Mouse (Mus musculus): ENCODE results near the gene Cnn2. TPM values are rescaled to one million over a fixed set of nuclear protein-coding genes. Genes with fewer than 3 reads are reported as not detected.

The Cnn2 gene
- polyA plus RNA-seq, 1 experiment, result 1,011 TPM

DNA sequence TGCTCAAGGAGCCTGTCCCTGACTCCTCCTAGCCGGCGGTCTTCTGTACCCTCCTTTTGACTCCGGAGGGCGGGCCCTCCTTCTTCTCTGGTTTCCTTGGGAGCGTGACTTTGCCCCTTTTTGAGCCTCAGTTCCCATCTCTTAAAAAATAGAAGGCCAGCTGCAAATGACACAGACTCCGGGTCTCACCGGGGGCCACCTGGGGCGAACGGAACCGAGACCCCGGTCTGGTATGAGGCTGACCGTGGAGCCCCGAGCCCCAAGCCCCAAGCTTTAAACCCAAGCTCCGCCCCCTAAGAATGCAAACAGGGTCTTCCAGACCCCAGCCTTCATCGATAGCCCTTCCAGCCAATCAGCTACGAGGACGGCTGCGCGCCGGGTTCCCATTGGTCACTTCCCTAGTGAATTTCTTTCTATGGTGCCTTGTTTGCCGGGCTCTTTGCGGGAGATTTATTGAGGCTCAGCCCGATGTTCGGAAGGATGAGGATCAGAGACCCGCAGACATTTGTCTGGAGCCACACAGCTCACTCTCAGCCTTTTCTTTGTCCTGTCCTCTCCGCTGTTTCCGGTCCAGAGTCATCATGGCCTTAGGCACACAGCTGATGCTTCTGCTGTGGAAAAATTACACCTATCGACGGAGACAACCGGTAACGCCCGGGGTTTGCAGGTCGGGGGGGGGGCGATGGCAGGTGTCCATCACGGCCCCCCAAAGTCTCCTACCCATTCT is 8.8 kb downstream of the Cnn2 start:
- Histone ChIP-seq H3K27me3 (replicated peaks) (no peaks in the 10 kb centered on the region), H3K36me3 (replicated peaks; ENCODE audit: low read length) (peaks cover 88% of the 10 kb centered on the region), H3K4me1 (peaks cover 87% of the 10 kb centered on the region), H3K9me3 (peaks cover 5% of the 10 kb centered on the region), H3K4me3 (replicated peaks) (peak overlapping the region; percentile 98)
- no peak for TF ChIP-seq FLI1 (IDR thresholded peaks at IDR 0.05; ENCODE audit: low read length)
- TF ChIP-seq GATA1 (IDR thresholded peaks at IDR 0.05; ENCODE audit: borderline replicate concordance, low read length), result no peak

DNA sequence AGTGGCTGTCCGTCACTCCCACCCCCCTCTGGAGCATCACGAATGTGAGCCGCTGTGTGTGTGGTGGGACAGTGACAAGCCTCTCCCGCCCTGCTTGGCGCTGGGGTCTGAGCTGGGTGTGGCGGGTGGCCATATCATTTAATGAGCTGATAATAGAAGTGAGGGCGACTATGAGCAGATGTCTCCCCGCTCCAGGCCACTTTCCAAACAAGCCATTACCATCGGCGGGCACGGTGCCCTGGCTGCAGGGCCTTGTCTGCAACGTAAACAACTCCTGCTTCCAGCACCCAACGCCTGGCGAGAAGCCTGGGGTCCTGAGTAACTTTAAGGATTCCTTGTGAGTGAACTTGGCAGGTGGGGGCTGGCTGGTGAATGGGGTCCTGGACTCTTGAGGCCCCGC is 9.4 kb downstream of the Cnn2 start:
- H3K36me3 ChIP-seq (replicated peaks; ENCODE audit: low read length), result peaks cover 88% of the 10 kb centered on the region
- H3K27me3 ChIP-seq (replicated peaks), result no peaks in the 10 kb centered on the region
- peaks cover 88% of the 10 kb centered on the region for H3K4me1 ChIP-seq
- H3K9me3 ChIP-seq, result no peaks in the 10 kb centered on the region
- peak overlapping the region; percentile 98 for H3K4me3 ChIP-seq (replicated peaks)
- TF ChIP-seq GATA1 (IDR thresholded peaks at IDR 0.05; ENCODE audit: borderline replicate concordance, low read length) (no peak), FLI1 (IDR thresholded peaks at IDR 0.05; ENCODE audit: low read length) (no peak)

DNA sequence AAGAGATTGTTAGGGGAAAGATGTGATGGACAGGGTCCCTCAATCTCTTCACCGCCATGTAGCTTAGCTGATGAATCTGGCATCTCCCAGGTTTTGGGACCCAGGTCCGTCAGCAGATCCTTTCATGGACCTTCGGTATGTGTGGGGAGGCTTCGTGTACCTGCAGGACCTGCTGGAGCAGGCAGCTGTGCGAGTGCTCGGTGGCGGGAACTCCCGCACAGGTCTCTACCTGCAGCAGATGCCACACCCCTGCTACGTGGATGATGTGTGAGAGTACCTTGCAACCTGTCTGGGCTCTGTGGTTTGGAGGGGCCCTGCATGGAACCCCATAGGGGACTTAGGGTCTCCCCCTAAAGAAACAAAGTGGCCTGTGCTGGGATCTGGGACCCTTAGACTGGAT is 13.6 kb downstream of the Cnn2 start:
- no peaks in the 10 kb centered on the region for H3K9me3 ChIP-seq
- H3K27me3 ChIP-seq (replicated peaks), result no peaks in the 10 kb centered on the region
- peaks cover 89% of the 10 kb centered on the region for H3K4me1 ChIP-seq
- H3K36me3 ChIP-seq (replicated peaks; ENCODE audit: low read length), result peaks cover 96% of the 10 kb centered on the region
- TF ChIP-seq GATA1 (IDR thresholded peaks at IDR 0.05; ENCODE audit: borderline replicate concordance, low read length) (no peak), FLI1 (IDR thresholded peaks at IDR 0.05; ENCODE audit: low read length) (no peak)
- H3K4me3 ChIP-seq (replicated peaks), result no peak overlapping the region

DNA sequence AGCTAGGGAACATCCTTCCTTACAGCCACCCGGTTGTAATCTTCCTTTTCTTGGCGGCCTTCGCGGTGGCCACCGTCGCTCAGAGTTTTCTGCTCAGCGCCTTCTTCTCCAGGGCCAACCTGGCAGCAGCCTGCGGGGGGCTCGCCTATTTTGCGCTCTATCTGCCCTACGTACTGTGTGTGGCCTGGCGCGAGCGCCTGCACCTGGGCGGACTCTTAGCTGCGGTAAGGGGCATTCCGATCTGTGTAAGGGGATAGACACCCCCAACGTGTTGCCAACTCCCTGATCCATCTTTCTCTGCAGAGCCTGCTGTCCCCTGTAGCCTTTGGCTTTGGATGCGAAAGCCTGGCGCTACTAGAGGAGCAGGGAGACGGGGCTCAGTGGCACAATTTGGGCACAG is 14.4 kb downstream of the Cnn2 start:
- peaks cover 100% of the 10 kb centered on the region for H3K36me3 ChIP-seq (replicated peaks; ENCODE audit: low read length)
- peaks cover 92% of the 10 kb centered on the region for H3K4me1 ChIP-seq
- H3K4me3 ChIP-seq (replicated peaks), result peak overlapping the region; percentile 82

DNA sequence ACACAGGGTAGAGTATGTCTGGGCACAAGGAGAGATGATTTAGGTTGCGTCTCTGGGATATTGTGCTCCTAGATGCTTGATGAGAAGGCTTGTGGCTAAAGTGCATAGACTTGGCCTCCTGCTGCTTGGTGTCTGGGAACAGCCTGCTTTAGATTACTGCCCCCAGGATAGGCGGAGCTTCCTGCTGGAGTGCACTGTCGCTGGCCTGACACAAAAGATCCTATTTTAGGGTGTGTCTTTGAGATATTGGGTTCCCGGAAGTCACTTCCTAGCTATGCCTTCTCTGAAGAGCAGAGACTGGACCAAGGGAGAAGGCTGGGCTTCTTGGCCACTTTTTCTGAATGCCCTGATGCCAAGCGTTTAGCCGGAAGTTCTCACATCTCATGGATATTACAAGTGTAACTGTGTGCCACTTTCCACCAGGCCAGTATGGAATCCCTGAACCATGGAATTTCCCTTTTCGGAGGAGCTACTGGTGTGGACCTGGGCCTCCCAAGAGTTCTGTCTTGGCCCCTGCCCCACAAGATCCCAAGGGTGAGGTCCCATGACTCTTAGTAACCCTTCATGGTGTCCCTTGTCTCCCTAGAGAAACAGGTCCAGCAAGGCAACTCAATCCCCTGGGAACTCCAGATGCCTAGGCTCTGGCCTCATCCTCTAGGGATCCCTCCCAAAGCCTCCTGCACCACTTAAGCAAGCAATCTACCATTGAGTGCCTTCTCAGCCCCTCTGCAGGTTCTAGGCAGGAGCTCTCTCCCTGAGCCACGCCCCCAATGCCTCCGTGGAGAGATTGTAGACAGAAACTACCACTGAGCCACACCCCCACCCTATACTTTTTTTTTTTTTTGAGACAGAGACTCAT is 15.2 kb downstream of the Cnn2 start:
- Histone ChIP-seq H3K9me3 (no peaks in the 10 kb centered on the region), H3K36me3 (replicated peaks; ENCODE audit: low read length) (peaks cover 100% of the 10 kb centered on the region), H3K4me1 (peaks cover 92% of the 10 kb centered on the region), H3K4me3 (replicated peaks) (peak overlapping the region; percentile 82), H3K27me3 (replicated peaks) (no peaks in the 10 kb centered on the region)
- TF ChIP-seq FLI1 (IDR thresholded peaks at IDR 0.05; ENCODE audit: low read length) (no peak), GATA1 (IDR thresholded peaks at IDR 0.05; ENCODE audit: borderline replicate concordance, low read length) (no peak)

More for the DNA sequence above, 14.4 kb downstream of the Cnn2 start:
- H3K27me3 ChIP-seq (replicated peaks), result no peaks in the 10 kb centered on the region
- TF ChIP-seq GATA1 (IDR thresholded peaks at IDR 0.05; ENCODE audit: borderline replicate concordance, low read length), result no peak
- no peak for TF ChIP-seq FLI1 (IDR thresholded peaks at IDR 0.05; ENCODE audit: low read length)
- H3K9me3 ChIP-seq, result no peaks in the 10 kb centered on the region

DNA sequence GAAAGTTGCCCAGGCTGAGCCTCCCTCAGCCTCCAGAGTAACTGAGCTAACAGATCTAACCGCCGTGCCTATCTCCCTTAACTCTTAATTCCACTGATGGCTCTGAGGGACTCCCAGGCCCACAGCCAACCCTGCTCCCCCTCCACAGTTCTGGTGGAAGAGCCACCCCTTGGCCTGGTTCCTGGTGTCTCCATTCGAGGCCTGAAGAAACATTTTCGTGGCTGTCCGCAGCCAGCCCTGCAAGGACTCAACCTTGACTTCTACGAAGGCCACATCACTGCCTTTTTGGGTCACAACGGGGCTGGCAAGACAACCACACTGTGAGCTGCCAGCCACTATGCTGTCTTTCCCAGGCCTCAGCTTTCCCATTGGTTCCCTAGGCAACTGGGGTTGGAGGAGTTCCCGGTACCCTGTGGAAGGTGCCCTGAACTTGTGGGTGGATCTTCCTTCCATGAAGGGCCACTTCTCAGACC is 15.9 kb downstream of the Cnn2 start:
- H3K36me3 ChIP-seq (replicated peaks; ENCODE audit: low read length), result peaks cover 100% of the 10 kb centered on the region
- TF ChIP-seq GATA1 (IDR thresholded peaks at IDR 0.05; ENCODE audit: borderline replicate concordance, low read length) (no peak), FLI1 (IDR thresholded peaks at IDR 0.05; ENCODE audit: low read length) (no peak)
- H3K27me3 ChIP-seq (replicated peaks), result no peaks in the 10 kb centered on the region
- H3K4me3 ChIP-seq (replicated peaks), result no peak overlapping the region
- H3K4me1 ChIP-seq, result peaks cover 89% of the 10 kb centered on the region
- H3K9me3 ChIP-seq, result no peaks in the 10 kb centered on the region

DNA sequence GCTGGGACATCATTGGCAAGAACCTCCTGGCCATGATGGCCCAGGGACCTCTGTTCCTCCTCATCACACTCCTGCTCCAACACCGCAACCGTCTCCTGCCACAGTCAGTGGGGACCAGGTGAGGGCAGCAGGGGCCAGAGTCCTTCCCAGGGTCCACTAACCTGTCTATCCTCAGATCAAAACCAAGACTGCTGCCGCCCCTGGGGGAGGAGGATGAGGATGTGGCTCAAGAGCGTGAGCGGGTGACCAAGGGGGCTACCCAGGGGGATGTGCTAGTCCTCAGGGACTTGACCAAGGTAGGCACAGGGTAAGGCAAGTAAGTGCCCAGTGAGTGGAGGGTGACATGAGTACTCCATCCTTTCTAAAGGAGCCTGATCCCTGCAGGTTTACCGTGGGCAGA is 23.4 kb downstream of the Cnn2 start:
- Histone ChIP-seq H3K9me3 (peaks cover 3% of the 10 kb centered on the region; the same call in 1 of the 2 replicates), H3K4me3 (replicated peaks) (no peak overlapping the region), H3K36me3 (replicated peaks; ENCODE audit: low read length) (peaks cover 96% of the 10 kb centered on the region), H3K27me3 (replicated peaks) (no peaks in the 10 kb centered on the region), H3K4me1 (peaks cover 80% of the 10 kb centered on the region)
- TF ChIP-seq FLI1 (IDR thresholded peaks at IDR 0.05; ENCODE audit: low read length), result no peak
- no peak for TF ChIP-seq GATA1 (IDR thresholded peaks at IDR 0.05; ENCODE audit: borderline replicate concordance, low read length)

DNA sequence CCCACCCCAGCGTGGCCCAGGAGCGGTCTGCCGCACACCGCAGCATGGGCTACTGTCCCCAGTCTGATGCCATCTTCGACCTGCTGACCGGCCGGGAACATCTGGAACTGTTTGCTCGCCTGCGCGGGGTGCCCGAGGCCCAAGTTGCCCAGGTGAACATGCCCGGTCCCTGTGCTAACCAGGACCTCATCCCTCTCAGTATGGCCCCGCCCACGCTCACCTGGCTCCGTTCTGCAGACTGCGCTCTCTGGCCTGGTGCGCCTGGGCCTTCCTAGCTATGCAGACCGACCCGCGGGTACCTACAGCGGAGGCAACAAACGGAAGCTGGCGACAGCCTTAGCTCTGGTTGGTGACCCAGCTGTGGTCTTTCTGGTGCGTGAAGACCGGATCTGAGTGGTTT is 25.2 kb downstream of the Cnn2 start:
- Histone ChIP-seq H3K4me3 (replicated peaks) (no peak overlapping the region), H3K27me3 (replicated peaks) (no peaks in the 10 kb centered on the region), H3K4me1 (peaks cover 72% of the 10 kb centered on the region), H3K36me3 (replicated peaks; ENCODE audit: low read length) (peaks cover 91% of the 10 kb centered on the region), H3K9me3 (peaks cover 3% of the 10 kb centered on the region; the same call in 1 of the 2 replicates)
- no peak for TF ChIP-seq FLI1 (IDR thresholded peaks at IDR 0.05; ENCODE audit: low read length)
- TF ChIP-seq GATA1 (IDR thresholded peaks at IDR 0.05; ENCODE audit: borderline replicate concordance, low read length), result no peak

DNA sequence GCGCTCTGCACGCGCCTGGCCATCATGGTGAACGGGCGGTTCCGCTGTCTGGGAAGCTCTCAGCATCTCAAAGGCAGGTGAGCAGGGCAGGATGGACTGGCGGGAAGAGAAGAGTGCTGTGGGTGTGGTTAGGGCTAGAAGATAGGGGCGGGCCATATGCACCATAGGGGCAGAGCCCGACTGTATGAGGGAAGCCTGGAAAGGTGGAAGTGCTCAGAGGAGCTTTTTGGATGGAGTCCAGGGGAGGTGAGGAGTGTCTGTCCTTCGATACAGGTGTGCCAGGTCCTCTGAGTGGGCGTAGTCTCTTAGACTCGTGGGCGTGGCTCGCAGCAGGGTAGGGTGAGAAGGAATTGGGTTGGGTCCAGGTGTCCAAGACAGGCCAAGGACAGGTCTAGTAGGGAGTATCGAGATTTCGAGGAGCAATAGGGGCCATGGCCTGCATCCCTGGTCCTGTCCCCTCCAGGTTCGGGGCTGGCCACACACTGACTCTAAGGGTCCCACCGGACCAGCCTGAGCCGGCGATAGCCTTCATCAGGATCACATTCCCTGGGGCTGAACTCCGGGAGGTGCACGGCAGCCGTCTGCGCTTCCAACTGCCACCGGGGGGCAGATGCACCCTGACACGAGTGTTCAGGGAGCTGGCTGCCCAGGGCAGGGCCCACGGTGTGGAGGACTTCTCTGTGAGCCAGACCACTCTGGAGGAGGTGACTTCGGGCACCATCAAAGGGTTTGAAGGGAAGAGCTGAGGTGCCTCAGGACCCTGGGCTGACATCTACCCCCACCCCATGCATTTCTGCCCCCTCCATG is 26.3 kb downstream of the Cnn2 start:
- H3K4me1 ChIP-seq, result peaks cover 78% of the 10 kb centered on the region
- H3K4me3 ChIP-seq (replicated peaks), result peak overlapping the region; percentile 78
- H3K9me3 ChIP-seq, result peaks cover 2% of the 10 kb centered on the region; the same call in 1 of the 2 replicates
- TF ChIP-seq FLI1 (IDR thresholded peaks at IDR 0.05; ENCODE audit: low read length) (no peak), GATA1 (IDR thresholded peaks at IDR 0.05; ENCODE audit: borderline replicate concordance, low read length) (no peak)
- H3K36me3 ChIP-seq (replicated peaks; ENCODE audit: low read length), result peaks cover 90% of the 10 kb centered on the region
- no peaks in the 10 kb centered on the region for H3K27me3 ChIP-seq (replicated peaks)

Data from megakaryocyte, embryonic 14.5 days (primary cell).